Mouse (Mus musculus) neural tube, embryonic 13.5 days (tissue): ENCODE data around the gene Slc41a3. TPM values are rescaled to one million over a fixed set of nuclear protein-coding genes. Genes with fewer than 3 reads are reported as not detected.

Source experiments
- ATAC-seq: fragments of 200-750 bp; cut with Nextera tagmentation; 2 replicates; pipeline ENCODE4 v1.8.0; 2017; ENCODE audit warnings: low read depth, mild to moderate bottlenecking, moderate TSS enrichment, moderate library complexity
- H3K27ac ChIP-seq: fragments of 300-500 bp; sonication (generic); replicated peaks from 2 replicates; pipeline ENCODE4 v1.5.1; 2015; ENCODE audit warnings: moderate library complexity, mild to moderate bottlenecking, inconsistent platforms
- H3K27me3 ChIP-seq: fragments of 300-500 bp; sonication (generic); 2 replicates; pipeline ENCODE4 v1.6.1; 2015; ENCODE audit warnings: mild to moderate bottlenecking, inconsistent platforms
- H3K36me3 ChIP-seq: fragments of 300-500 bp; sonication (generic); 2 replicates; pipeline ENCODE4 v1.6.1; 2015; ENCODE audit warnings: mild to moderate bottlenecking, inconsistent platforms
- H3K4me1 ChIP-seq: fragments of 300-500 bp; sonication (generic); replicated peaks from 2 replicates; pipeline ENCODE4 v1.6.1; 2015; ENCODE audit warnings: inconsistent platforms
- H3K4me2 ChIP-seq: fragments of 300-500 bp; sonication (generic); 2 replicates; pipeline ENCODE4 v1.6.1; 2015; ENCODE audit warnings: inconsistent platforms, mild to moderate bottlenecking, moderate library complexity
- H3K4me3 ChIP-seq: fragments of 300-500 bp; sonication (generic); 2 replicates; pipeline ENCODE4 v1.5.1; 2015; ENCODE audit warnings: mild to moderate bottlenecking, inconsistent platforms
- H3K9ac ChIP-seq: fragments of 300-500 bp; sonication (generic); 2 replicates; pipeline ENCODE4 v1.6.1; 2015; ENCODE audit warnings: moderate library complexity, mild to moderate bottlenecking, inconsistent platforms
- H3K9me3 ChIP-seq: fragments of 300-500 bp; sonication (generic); 2 replicates; pipeline ENCODE4 v1.6.1; 2016; ENCODE audit warnings: inconsistent platforms
- WGBS: fragments of 180-500 bp; shearing (Covaris S2); methylation state at CpG from one replicate; pipeline ENCODE4 v1.1.7; 2015; 5-methylcytosine and 5-hydroxymethylcytosine counted together
- polyA plus RNA-seq: library from polyadenylated mRNA; unstranded; fragments of >200 nt; fragmentation: Nextera tagmentation; extraction: Ambion mirVana; gene quantifications from 2 replicates; pipeline ENCODE4 v1.2.1, GENCODE M21; 2015

Slc41a3 gene
- polyA plus RNA-seq, 1 experiment from 2014 or later = 5.8 TPM

DNA sequence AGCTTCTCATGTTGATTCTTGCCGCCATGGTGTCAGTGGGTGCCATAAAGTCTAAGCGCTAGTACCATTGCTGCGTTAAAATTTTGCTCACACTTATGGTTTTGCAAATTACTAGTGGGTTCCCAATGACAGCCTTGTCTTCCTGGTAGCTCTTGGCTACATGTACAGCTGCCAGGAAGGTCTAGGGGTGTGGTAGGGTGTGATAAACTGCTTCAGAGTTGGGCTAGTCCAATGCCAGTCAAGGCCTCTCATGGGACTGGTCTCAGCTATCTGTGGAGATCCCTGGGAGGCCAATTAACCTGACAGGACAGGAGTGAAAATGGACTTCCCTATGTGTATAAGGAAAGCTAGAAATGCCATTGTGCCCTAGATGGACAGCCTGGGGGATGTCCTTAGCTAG, 2.2 kb upstream of the Slc41a3 start:
- no peak overlapping the region for H3K9ac ChIP-seq
- peaks cover 12% of the 10 kb centered on the region for H3K4me1 ChIP-seq
- no peak for ATAC-seq
- H3K4me2 ChIP-seq = no peak overlapping the region
- peaks cover 2% of the 10 kb centered on the region; the same call in 1 of the 2 replicates for H3K27me3 ChIP-seq
- H3K27ac ChIP-seq = no peak overlapping the region
- H3K4me3 ChIP-seq = no peak overlapping the region
- 92% methylated on average over 3 of the region's 3 CpGs for WGBS
- H3K36me3 ChIP-seq = no peaks in the 10 kb centered on the region
- H3K9me3 ChIP-seq = no peaks in the 10 kb centered on the region

DNA sequence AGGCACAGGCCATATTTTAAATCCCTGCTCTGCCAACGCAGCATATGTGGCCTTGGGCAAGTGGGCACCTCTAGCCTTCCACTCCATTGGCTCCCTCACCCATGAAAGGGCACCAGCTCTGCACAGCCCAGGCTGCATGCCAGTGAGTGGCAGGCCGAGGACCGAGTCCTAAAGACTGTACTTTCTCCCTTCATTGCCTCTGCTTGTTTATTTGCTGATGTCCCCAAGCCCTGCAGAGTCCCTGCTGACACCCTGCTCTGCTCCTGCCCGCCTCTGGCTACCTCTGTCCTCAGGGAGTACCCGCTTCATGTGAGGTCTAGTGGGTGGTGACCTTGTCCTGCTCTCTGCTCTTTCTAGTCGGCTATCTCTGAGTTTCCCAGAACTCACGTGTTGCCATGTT, 1.4 kb upstream of the Slc41a3 start:
- no peak overlapping the region for H3K9ac ChIP-seq
- no peaks in the 10 kb centered on the region for H3K9me3 ChIP-seq
- peaks cover 12% of the 10 kb centered on the region for H3K4me1 ChIP-seq
- H3K36me3 ChIP-seq = no peaks in the 10 kb centered on the region
- no peak overlapping the region for H3K4me2 ChIP-seq
- peaks cover 2% of the 10 kb centered on the region; the same call in 1 of the 2 replicates for H3K27me3 ChIP-seq
- no peak for ATAC-seq
- H3K27ac ChIP-seq = no peak overlapping the region
- no peak overlapping the region for H3K4me3 ChIP-seq
- 71% methylated on average over 7 of the region's 7 CpGs for WGBS

- no peak for ATAC-seq
- Histone ChIP-seq H3K4me3 (peak overlapping the region; percentile 53), H3K27ac (no peak overlapping the region), H3K9me3 (no peaks in the 10 kb centered on the region), H3K36me3 (no peaks in the 10 kb centered on the region), H3K4me2 (peak overlapping the region; percentile 74), H3K4me1 (peaks cover 12% of the 10 kb centered on the region), H3K27me3 (peaks cover 2% of the 10 kb centered on the region; the same call in 1 of the 2 replicates), H3K9ac (no peak overlapping the region)
- 67% methylated on average over 3 of the region's 3 CpGs for WGBS
Measured at GRCm38 (mm10) chr6:90604130-90604529, 395 bp upstream of the Slc41a3 start.

GRCm38 (mm10) chr6:90605298-90605665, 757 bp downstream of the Slc41a3 start:
- Histone ChIP-seq H3K9me3 (no peaks in the 10 kb centered on the region), H3K36me3 (no peaks in the 10 kb centered on the region), H3K27me3 (peaks cover 2% of the 10 kb centered on the region; the same call in 1 of the 2 replicates), H3K4me1 (peaks cover 12% of the 10 kb centered on the region), H3K9ac (peak overlapping the region; percentile 77), H3K27ac (no peak overlapping the region), H3K4me3 (peak overlapping the region; percentile 53), H3K4me2 (peak overlapping the region; percentile 74)
- 14% methylated on average over 5 of the region's 5 CpGs for WGBS
- ATAC-seq = no peak

DNA sequence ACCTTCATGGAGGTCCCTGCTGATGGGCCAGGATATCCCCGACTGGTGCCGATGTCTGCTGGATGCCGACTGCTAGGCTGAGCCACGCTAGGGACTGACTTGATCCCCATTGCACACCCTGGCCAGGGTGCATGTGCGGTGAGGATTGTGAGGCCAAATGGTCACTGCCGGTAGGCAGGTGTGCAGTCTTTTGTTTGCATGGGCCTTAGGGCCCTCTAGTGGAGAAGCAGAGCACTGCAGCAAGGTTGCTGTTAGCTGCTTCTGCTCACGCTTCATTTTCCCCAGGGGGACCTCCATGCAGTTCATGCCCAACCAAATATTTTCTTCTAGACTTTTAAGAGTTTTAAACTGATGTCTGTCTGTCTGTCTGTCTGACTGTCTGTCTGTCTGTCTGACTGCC, 2.0 kb downstream of the Slc41a3 start:
- WGBS = 23% methylated on average over 7 of the region's 7 CpGs
- Histone ChIP-seq H3K9me3 (no peaks in the 10 kb centered on the region), H3K27me3 (peaks cover 2% of the 10 kb centered on the region; the same call in 1 of the 2 replicates), H3K4me2 (no peak overlapping the region), H3K36me3 (no peaks in the 10 kb centered on the region), H3K4me1 (peaks cover 12% of the 10 kb centered on the region), H3K27ac (no peak overlapping the region), H3K4me3 (no peak overlapping the region), H3K9ac (no peak overlapping the region)
- no peak for ATAC-seq

DNA sequence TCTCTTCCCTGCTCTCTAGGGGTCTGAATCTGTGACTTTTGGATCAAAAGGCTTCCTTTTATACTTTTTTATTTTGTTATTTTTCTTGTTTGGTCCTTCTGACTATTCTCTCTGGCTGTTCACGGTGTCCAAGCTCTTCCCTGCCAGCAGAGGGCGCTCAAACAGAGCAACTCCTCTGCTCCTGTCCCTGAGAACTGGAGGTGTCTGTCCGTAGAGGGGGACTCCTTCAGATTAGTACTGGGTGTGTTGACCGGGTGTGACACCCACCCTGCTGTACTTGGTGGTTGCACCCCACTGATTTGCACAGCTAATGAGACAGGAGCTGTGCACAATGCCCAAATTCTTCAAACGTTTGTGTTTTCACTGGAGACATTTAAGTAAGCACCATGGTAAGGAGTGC, 2.7 kb downstream of the Slc41a3 start:
- no peak for ATAC-seq
- Histone ChIP-seq H3K4me3 (no peak overlapping the region), H3K27ac (no peak overlapping the region), H3K27me3 (peaks cover 2% of the 10 kb centered on the region; the same call in 1 of the 2 replicates), H3K36me3 (no peaks in the 10 kb centered on the region), H3K4me1 (peaks cover 12% of the 10 kb centered on the region), H3K9ac (no peak overlapping the region), H3K4me2 (no peak overlapping the region), H3K9me3 (no peaks in the 10 kb centered on the region)
- 15% methylated on average over 5 of the region's 5 CpGs for WGBS

- Histone ChIP-seq H3K9ac (no peak overlapping the region), H3K4me3 (no peak overlapping the region), H3K36me3 (no peaks in the 10 kb centered on the region), H3K4me2 (no peak overlapping the region), H3K9me3 (no peaks in the 10 kb centered on the region), H3K27ac (no peak overlapping the region), H3K4me1 (peaks cover 12% of the 10 kb centered on the region), H3K27me3 (peaks cover 2% of the 10 kb centered on the region; the same call in 1 of the 2 replicates)
- 71% methylated on average over 6 of the region's 6 CpGs for WGBS
- no peak for ATAC-seq
Measured at GRCm38 (mm10) chr6:90608186-90608585, 3.7 kb downstream of the Slc41a3 start.

GRCm38 (mm10) chr6:90610248-90610647, 5.7 kb downstream of the Slc41a3 start:
- no peak overlapping the region for H3K27ac ChIP-seq

DNA sequence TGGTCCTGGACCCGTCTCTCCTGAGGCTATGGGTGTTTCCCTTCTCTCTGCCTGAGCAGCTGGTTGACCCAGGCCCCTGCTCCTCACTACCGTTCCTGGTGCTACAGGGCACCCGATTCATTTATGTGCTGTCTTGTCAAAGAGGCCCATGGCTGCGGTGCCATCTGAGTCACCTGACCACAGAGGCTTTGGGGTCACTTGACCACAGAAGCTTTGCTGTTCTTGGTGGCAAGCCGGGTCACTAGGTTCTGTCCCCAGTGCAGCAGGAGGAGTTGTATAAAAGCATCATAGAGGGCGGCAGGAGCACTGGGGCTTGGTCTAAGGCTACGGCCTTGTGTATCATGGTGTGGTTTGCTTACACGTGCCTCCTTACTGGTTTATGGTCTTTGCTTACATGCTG, 8.8 kb downstream of the Slc41a3 start:
- no peak for ATAC-seq
- no peak overlapping the region for H3K4me2 ChIP-seq
- no peaks in the 10 kb centered on the region for H3K4me1 ChIP-seq
- no peaks in the 10 kb centered on the region for H3K27me3 ChIP-seq
- no peaks in the 10 kb centered on the region for H3K36me3 ChIP-seq
- no peak overlapping the region for H3K27ac ChIP-seq
- 77% methylated on average over 8 of the region's 8 CpGs for WGBS
- H3K4me3 ChIP-seq = no peak overlapping the region
- H3K9ac ChIP-seq = no peak overlapping the region
- H3K9me3 ChIP-seq = no peaks in the 10 kb centered on the region

More at GRCm38 (mm10) chr6:90610248-90610647, 5.7 kb downstream of the Slc41a3 start:
- no peak overlapping the region for H3K9ac ChIP-seq
- 92% methylated on average over 5 of the region's 5 CpGs for WGBS
- no peak overlapping the region for H3K4me2 ChIP-seq
- H3K36me3 ChIP-seq = no peaks in the 10 kb centered on the region
- H3K9me3 ChIP-seq = no peaks in the 10 kb centered on the region
- ATAC-seq = no peak
- H3K27me3 ChIP-seq = peaks cover 2% of the 10 kb centered on the region; the same call in 1 of the 2 replicates
- H3K4me1 ChIP-seq = peaks cover 8% of the 10 kb centered on the region
- H3K4me3 ChIP-seq = no peak overlapping the region

GRCm38 (mm10) chr6:90615362-90615761, 10.8 kb downstream of the Slc41a3 start:
- 76% methylated on average over 7 of the region's 7 CpGs for WGBS

GRCm38 (mm10) chr6:90615991-90616390, 11.5 kb downstream of the Slc41a3 start:
- Histone ChIP-seq H3K4me2 (no peak overlapping the region), H3K27me3 (no peaks in the 10 kb centered on the region), H3K4me3 (no peak overlapping the region), H3K9ac (no peak overlapping the region), H3K4me1 (peaks cover 3% of the 10 kb centered on the region; the same call in 1 of the 2 replicates), H3K27ac (no peak overlapping the region), H3K9me3 (no peaks in the 10 kb centered on the region), H3K36me3 (no peaks in the 10 kb centered on the region)
- WGBS = 82% methylated on average over 6 of the region's 6 CpGs
- ATAC-seq = no peak

More at GRCm38 (mm10) chr6:90615362-90615761, 10.8 kb downstream of the Slc41a3 start:
- Histone ChIP-seq H3K27me3 (no peaks in the 10 kb centered on the region), H3K27ac (no peak overlapping the region), H3K4me3 (no peak overlapping the region), H3K36me3 (no peaks in the 10 kb centered on the region), H3K4me2 (no peak overlapping the region), H3K9me3 (no peaks in the 10 kb centered on the region), H3K9ac (no peak overlapping the region), H3K4me1 (no peaks in the 10 kb centered on the region)
- no peak for ATAC-seq

DNA sequence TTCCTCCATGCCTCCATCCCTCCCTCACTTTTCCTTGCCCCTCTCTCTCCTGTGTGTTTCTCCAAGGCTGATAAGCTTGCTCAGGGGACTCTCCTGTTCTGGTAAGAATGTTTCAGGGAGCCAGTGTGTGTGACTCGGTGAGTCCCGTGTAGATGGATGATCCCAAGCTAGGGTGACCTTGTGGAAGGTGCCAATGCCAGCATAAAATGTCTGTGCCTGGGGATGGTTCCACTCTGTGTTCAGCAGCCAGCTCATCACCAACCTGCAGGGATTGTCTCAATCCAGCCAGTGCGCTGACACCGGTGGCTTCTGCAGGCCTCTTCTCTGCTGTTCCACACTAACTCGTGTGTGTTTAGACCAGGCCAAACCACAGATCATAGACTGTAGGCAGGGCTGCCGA, 12.0 kb downstream of the Slc41a3 start:
- peaks cover 3% of the 10 kb centered on the region; the same call in 1 of the 2 replicates for H3K4me1 ChIP-seq
- no peak overlapping the region for H3K4me3 ChIP-seq
- H3K27me3 ChIP-seq = no peaks in the 10 kb centered on the region
- no peak overlapping the region for H3K4me2 ChIP-seq
- H3K9ac ChIP-seq = no peak overlapping the region
- H3K27ac ChIP-seq = no peak overlapping the region
- no peak for ATAC-seq
- WGBS = 89% methylated on average over 6 of the region's 6 CpGs
- H3K9me3 ChIP-seq = no peaks in the 10 kb centered on the region
- no peaks in the 10 kb centered on the region for H3K36me3 ChIP-seq

DNA sequence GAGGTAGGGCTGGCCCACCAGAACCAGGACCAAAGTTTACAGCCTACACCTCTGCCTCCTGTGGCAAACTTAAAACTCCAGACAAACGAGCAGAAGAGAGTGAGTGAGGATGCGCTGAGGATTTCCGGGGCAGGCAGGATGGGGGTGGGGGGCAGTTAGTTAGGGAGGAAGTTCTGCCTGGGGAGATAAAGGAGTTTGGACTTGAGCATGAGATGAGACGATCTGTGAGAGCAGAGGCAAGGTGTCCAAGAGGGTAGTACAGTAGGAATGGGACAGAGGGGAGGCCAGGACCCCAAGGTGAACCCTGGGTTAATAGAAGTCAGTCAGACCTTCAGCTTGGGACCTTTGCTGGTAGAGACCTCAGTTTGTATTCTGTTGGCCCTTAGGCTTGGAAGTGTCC, 13.7 kb downstream of the Slc41a3 start:
- H3K36me3 ChIP-seq = no peaks in the 10 kb centered on the region
- no peak overlapping the region for H3K4me3 ChIP-seq
- H3K4me2 ChIP-seq = no peak overlapping the region
- no peaks in the 10 kb centered on the region for H3K9me3 ChIP-seq
- H3K27me3 ChIP-seq = no peaks in the 10 kb centered on the region
- 82% methylated on average over 4 of the region's 4 CpGs for WGBS
- H3K9ac ChIP-seq = no peak overlapping the region
- no peak for ATAC-seq
- peaks cover 10% of the 10 kb centered on the region; the same call in 1 of the 2 replicates for H3K4me1 ChIP-seq
- H3K27ac ChIP-seq = no peak overlapping the region
